Comparison of ENCODE assay signal across 8 mouse cellular contexts in genomic region chr4:24897351-24897750, GRCm38 (mm10). TPM values are rescaled to one million over a fixed set of nuclear protein-coding genes. Genes with fewer than 3 reads are reported as not detected.
DNase-seq lines count a peak whose midpoint lies in the region; ATAC-seq and TF ChIP-seq lines count a peak whose summit lies in the region.

No protein-coding gene starts in this region.

- intact Hi-C loops in heart, postnatal 10 days (cut with DNase I) = loop anchor here (1.0 to 5.0 kb wide), 3 partner anchors 176 to 1450 kb away; partner anchors contain the start of genes Manea and Ufl1

- peak overlapping the region; percentile 88 for H3K4me2 ChIP-seq in heart, postnatal 0 days (ENCODE audit: low read depth, low read length)
- peak overlapping the region; percentile 74 for H3K4me2 ChIP-seq in forebrain, embryonic 16.5 days (ENCODE audit: low read length)

- peaks cover 17% of the 10 kb centered on the region for H3K36me3 ChIP-seq in heart, postnatal 0 days (replicated peaks; ENCODE audit: control insufficient read depth, insufficient read depth, low read length)
- peaks cover 3% of the 10 kb centered on the region; the same call in 1 of the 2 replicates for H3K36me3 ChIP-seq in forebrain, embryonic 16.5 days (ENCODE audit: control insufficient read depth, insufficient read depth)

- TF ChIP-seq CTCF in heart, postnatal 0 days (IDR thresholded peaks at IDR 0.05; ENCODE audit: low read depth) = no peak

- peaks cover 9% of the 10 kb centered on the region for H3K4me1 ChIP-seq in heart, postnatal 0 days (ENCODE audit: control insufficient read depth, insufficient read depth)
- peaks cover 11% of the 10 kb centered on the region for H3K4me1 ChIP-seq in forebrain, embryonic 16.5 days (replicated peaks; ENCODE audit: control insufficient read depth, insufficient read depth, low read length)

- no peak for TF ChIP-seq EP300 in heart, postnatal 0 days (IDR thresholded peaks at IDR 0.05; ENCODE audit: low read depth)

- WGBS in heart, postnatal 0 days = 15% methylated on average over 7 of the region's 7 CpGs
- 13% methylated on average over 7 of the region's 7 CpGs for WGBS in forebrain, embryonic 16.5 days

- no peak overlapping the region for H3K27ac ChIP-seq in heart, postnatal 0 days (ENCODE audit: low read depth)
- no peak overlapping the region for H3K27ac ChIP-seq in forebrain, embryonic 16.5 days (ENCODE audit: low read length)

- no peaks in the 10 kb centered on the region for H3K27me3 ChIP-seq in heart, postnatal 0 days (ENCODE audit: control insufficient read depth, insufficient read depth, low read length)
- H3K27me3 ChIP-seq in forebrain, embryonic 16.5 days (replicated peaks; ENCODE audit: control insufficient read depth, insufficient read depth, low read length) = no peaks in the 10 kb centered on the region

- peak overlapping the region; percentile 68 for H3K4me3 ChIP-seq in heart, postnatal 0 days (ENCODE audit: low read depth, low read length)
- H3K4me3 ChIP-seq in forebrain, embryonic 16.5 days (replicated peaks; ENCODE audit: low read length) = peak overlapping the region; percentile 88

- peak overlapping the region; percentile 22; the same call in 1 of the 2 replicates for H3K9ac ChIP-seq in heart, postnatal 0 days (replicated peaks; ENCODE audit: low read depth, low read length)
- H3K9ac ChIP-seq in forebrain, embryonic 16.5 days (replicated peaks; ENCODE audit: low read depth, low read length) = peak overlapping the region; percentile 54

- ATAC-seq in heart, postnatal 0 days (ENCODE audit: insufficient read depth, low read depth) = no peak
- peak; percentile 56 for ATAC-seq in forebrain, embryonic 16.5 days
- ATAC-seq in megakaryocyte, adult 5-6 weeks (ENCODE audit: poor library complexity, severe bottlenecking) = peak; percentile 11; the same call in 1 of the 2 replicates
- ATAC-seq in monocyte, adult 5-6 weeks (replicated peaks; ENCODE audit: insufficient number of reproducible peaks, low FRiP score, low TSS enrichment, poor library complexity, severe bottlenecking) = no peak

- no peaks in the 10 kb centered on the region for H3K9me3 ChIP-seq in heart, postnatal 0 days (replicated peaks; ENCODE audit: control insufficient read depth, low read length)
- H3K9me3 ChIP-seq in forebrain, embryonic 16.5 days (ENCODE audit: control insufficient read depth, low read length) = no peaks in the 10 kb centered on the region

- no peak for DNase-seq in heart, postnatal 0 days (ENCODE audit: low spot score)
- no peak for DNase-seq in heart, postnatal 10 days
- DNase-seq in NIH3T3 (ENCODE audit: low read depth) = peak; percentile 20
- DNase-seq in layer of hippocampus, adult 18-20 months (ENCODE audit: low spot score in 2 of 2) = no peak
- no peak for DNase-seq in spleen, postnatal 14 days (ENCODE audit: low spot score in 2 of 2)

RNA-seq across cellular contexts. Expression of gene Ndufaf4, which starts 0.5 kb away (rescaled TPM):
- total RNA-seq in heart, postnatal 0 days (2014; rRNA removed; ENCODE audit: low replicate concordance) = 14.0 and 26.4 TPM in 2 replicates
- polyA plus RNA-seq in heart, postnatal 0 days (2015; fragmentation: Nextera tagmentation; extraction: Ambion mirVana) = 113 and 125 TPM in 2 replicates
- 10 to 100 TPM; 62.4 to 71.9 TPM for total RNA-seq in heart, postnatal 10 days (2021)
- polyA plus RNA-seq in forebrain, embryonic 16.5 days (2015; fragmentation: Nextera tagmentation; extraction: Ambion mirVana) = 58.7 and 59.7 TPM in 2 replicates
- total RNA-seq in megakaryocyte, adult 5-6 weeks (2015) = 9.8 and 15.3 TPM in 2 replicates
- 7.6 and 8.8 TPM in 2 replicates for total RNA-seq in megakaryocyte, adult 5-6 weeks (2017)
- 9.5 to 13.9 TPM (median 12.5 TPM) in 3 replicates for total RNA-seq in monocyte, adult 5-6 weeks (2017)
- 10 to 100 TPM; 40.3 to 42.4 TPM for total RNA-seq in layer of hippocampus, adult 18-20 months (2021)

RNA-seq across cellular contexts. Expression of gene Klhl32, which starts 46.4 kb away (rescaled TPM):
- total RNA-seq in heart, postnatal 0 days (2014; rRNA removed; ENCODE audit: low replicate concordance) = 8.5 and 12.3 TPM in 2 replicates
- 5.7 and 6.2 TPM in 2 replicates for polyA plus RNA-seq in heart, postnatal 0 days (2015; fragmentation: Nextera tagmentation; extraction: Ambion mirVana)
- total RNA-seq in heart, postnatal 10 days (2021) = 1 to 10 TPM; 1.0 to 1.2 TPM
- 21.3 and 26.4 TPM in 2 replicates for polyA plus RNA-seq in forebrain, embryonic 16.5 days (2015; fragmentation: Nextera tagmentation; extraction: Ambion mirVana)
- not detected in 2 replicates for total RNA-seq in megakaryocyte, adult 5-6 weeks (2015)
- not detected in 2 replicates for total RNA-seq in megakaryocyte, adult 5-6 weeks (2017)
- not detected in 3 replicates for total RNA-seq in monocyte, adult 5-6 weeks (2017)
- total RNA-seq in layer of hippocampus, adult 18-20 months (2021) = 10 to 100 TPM; 15.5 to 16.2 TPM

Comparison
In these comparisons a context has a peak if more than half of its experiments do, and no peak if none do; other contexts are left out.
1. ATAC-seq: peak in forebrain, embryonic 16.5 days (single experiment) and megakaryocyte, adult 5-6 weeks (single experiment); none in heart, postnatal 0 days (single experiment) and monocyte, adult 5-6 weeks (single experiment).